Mouse (Mus musculus): Measurements from ENCODE around the gene Dus3l.

- no peak for TF ChIP-seq CTCF (IDR thresholded peaks at IDR 0.05; ENCODE audit: extremely low read depth, insufficient read depth, insufficient read length, insufficient replicate concordance)
- no peak for TF ChIP-seq POLR2A (IDR thresholded peaks at IDR 0.05; ENCODE audit: low read depth, low read length)
Observed at GRCm38 (mm10) chr17:56729151-56729550, 35.4 kb upstream of the Dus3l start.
